Mouse (Mus musculus): ENCODE results near the gene Sh3gl3. TPM values are rescaled to one million over a fixed set of nuclear protein-coding genes. Genes with fewer than 3 reads are reported as not detected.

Sh3gl3 gene
- total and polyA plus RNA-seq, 3 experiments, result 0.22 TPM; not detected in 2

DNA sequence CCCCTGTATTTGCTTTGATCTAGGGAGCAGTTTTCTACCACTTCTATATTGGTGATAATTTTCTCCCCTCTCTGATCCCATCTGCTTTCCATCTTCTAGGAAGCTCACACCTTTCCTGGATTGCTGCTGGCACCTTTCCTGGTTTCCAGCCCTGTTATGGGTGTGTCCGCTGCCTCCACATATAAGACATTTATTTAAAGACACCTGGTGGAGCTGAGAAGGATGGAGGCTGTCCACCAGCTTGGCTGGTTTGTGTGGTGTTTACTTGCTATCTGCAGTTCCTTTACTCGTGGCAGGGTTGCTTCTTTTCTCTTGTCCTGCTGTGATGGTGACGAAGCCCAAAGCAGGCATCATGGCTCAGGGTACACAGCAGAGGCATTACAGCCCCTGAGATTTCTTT is 71.1 kb downstream of the Sh3gl3 start:
- Histone ChIP-seq H3K4me3 (ENCODE audit: low read depth, low read length) (no peak overlapping the region), H3K36me3 (replicated peaks) (no peaks in the 10 kb centered on the region), H3K9me3 (replicated peaks) (peaks cover 33% of the 10 kb centered on the region), H3K27me3 (ENCODE audit: insufficient read depth, low read length) (no peaks in the 10 kb centered on the region), H3K4me1 (ENCODE audit: insufficient read depth, low read depth, low read length) (no peaks in the 10 kb centered on the region)
- ATAC-seq (ENCODE audit: extremely low read depth, insufficient number of reproducible peaks, low FRiP score, poor library complexity, severe bottlenecking), result no peak
- no peak for DNase-seq (ENCODE audit: low spot score)
- no peak for TF ChIP-seq GATA2 (IDR thresholded peaks at IDR 0.05; ENCODE audit: borderline replicate concordance, low read depth, low read length)
- TF ChIP-seq TAL1 (conservative IDR thresholded peaks at IDR 0.05; ENCODE audit: low read depth, low read length), result no peak
- TF ChIP-seq POLR2AphosphoS5 (IDR thresholded peaks at IDR 0.05; ENCODE audit: insufficient replicate concordance, low read depth, low read length), result no peak
- no peak for TF ChIP-seq GATA1 (IDR thresholded peaks at IDR 0.05; ENCODE audit: borderline replicate concordance, low read length)
- no peak for TF ChIP-seq CTCF (IDR thresholded peaks at IDR 0.05; ENCODE audit: low read depth, low read length)

DNA sequence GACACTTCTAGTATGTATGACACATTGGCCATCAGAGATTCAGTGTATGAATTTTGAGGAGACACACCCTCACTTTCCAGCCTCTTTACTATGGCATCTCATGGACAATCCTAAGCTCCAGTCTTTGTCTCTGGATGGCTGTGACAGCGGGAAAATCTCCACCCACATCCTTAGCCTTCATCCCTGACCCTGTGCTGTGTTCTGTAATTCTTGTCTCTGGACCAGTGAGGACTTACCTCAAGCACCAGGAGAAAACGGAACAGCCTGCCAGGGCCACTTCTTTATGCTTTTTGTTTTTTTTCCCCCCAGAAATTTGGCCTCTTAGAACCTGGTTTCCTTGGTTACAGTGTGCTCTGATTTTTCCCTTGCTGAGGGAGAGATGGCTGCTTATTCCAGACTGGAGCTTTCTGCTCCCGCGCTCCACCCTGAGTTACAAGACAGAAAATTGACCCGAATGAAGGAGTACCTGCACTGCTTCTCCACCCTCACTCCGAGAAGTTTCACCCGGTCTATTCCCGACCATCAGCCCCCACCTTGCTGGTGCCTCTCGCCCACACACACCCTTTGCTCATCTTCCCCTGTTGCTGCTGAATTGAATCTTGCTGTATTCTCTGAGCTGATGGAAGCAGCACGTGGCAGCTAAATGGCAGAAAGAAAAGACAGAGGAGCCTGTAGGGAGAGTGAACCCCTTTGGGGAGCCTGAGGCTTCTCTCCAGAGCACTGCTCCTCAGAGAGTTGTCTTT is 75.5 kb downstream of the Sh3gl3 start:
- H3K27me3 ChIP-seq (ENCODE audit: insufficient read depth, low read length), result no peaks in the 10 kb centered on the region; the same call in 1 of the 2 replicates

DNA sequence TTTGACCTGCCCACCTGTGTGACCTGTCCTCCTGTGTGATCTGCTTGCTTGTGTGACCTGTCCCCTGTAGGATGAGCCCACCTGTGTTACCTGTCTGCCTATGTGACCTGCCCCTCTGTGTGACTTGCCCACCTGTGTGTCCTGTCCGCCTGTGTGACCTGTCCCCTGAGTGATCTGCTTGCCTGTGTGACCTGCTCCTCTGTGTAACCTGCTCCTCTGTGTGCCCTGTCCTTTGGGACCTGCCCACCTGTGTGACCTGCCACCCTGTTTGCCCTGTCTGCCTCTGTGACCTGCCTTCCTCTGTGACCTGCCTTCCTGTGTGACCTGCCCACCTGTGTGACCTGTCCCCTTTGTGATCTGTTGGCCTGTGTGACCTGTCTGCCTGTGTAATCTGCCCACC is 79.7 kb downstream of the Sh3gl3 start:
- ATAC-seq (ENCODE audit: extremely low read depth, insufficient number of reproducible peaks, low FRiP score, poor library complexity, severe bottlenecking), result no peak
- Histone ChIP-seq H3K4me3 (ENCODE audit: low read depth, low read length) (peak overlapping the region; percentile 45), H3K9me3 (replicated peaks) (peaks cover 43% of the 10 kb centered on the region), H3K36me3 (replicated peaks) (no peaks in the 10 kb centered on the region), H3K4me1 (ENCODE audit: insufficient read depth, low read depth, low read length) (no peaks in the 10 kb centered on the region), H3K27me3 (ENCODE audit: insufficient read depth, low read length) (no peaks in the 10 kb centered on the region; the same call in 1 of the 2 replicates)
- no peak for DNase-seq (ENCODE audit: low spot score)
- TF ChIP-seq GATA1 (IDR thresholded peaks at IDR 0.05; ENCODE audit: borderline replicate concordance, low read length), result no peak
- TF ChIP-seq GATA2 (IDR thresholded peaks at IDR 0.05; ENCODE audit: borderline replicate concordance, low read depth, low read length), result no peak
- no peak for TF ChIP-seq TAL1 (conservative IDR thresholded peaks at IDR 0.05; ENCODE audit: low read depth, low read length)
- TF ChIP-seq CTCF (IDR thresholded peaks at IDR 0.05; ENCODE audit: low read depth, low read length), result no peak
- no peak for TF ChIP-seq POLR2AphosphoS5 (IDR thresholded peaks at IDR 0.05; ENCODE audit: insufficient replicate concordance, low read depth, low read length)

More for the DNA sequence above, 75.5 kb downstream of the Sh3gl3 start:
- ATAC-seq (ENCODE audit: extremely low read depth, insufficient number of reproducible peaks, low FRiP score, poor library complexity, severe bottlenecking) (no peak), DNase-seq (ENCODE audit: low spot score) (no peak)
- Histone ChIP-seq H3K36me3 (replicated peaks) (no peaks in the 10 kb centered on the region), H3K4me3 (ENCODE audit: low read depth, low read length) (no peak overlapping the region), H3K4me1 (ENCODE audit: insufficient read depth, low read depth, low read length) (no peaks in the 10 kb centered on the region), H3K9me3 (replicated peaks) (peaks cover 41% of the 10 kb centered on the region)
- TF ChIP-seq CTCF (IDR thresholded peaks at IDR 0.05; ENCODE audit: low read depth, low read length) (no peak), GATA1 (IDR thresholded peaks at IDR 0.05; ENCODE audit: borderline replicate concordance, low read length) (no peak), POLR2AphosphoS5 (IDR thresholded peaks at IDR 0.05; ENCODE audit: insufficient replicate concordance, low read depth, low read length) (no peak), GATA2 (IDR thresholded peaks at IDR 0.05; ENCODE audit: borderline replicate concordance, low read depth, low read length) (no peak), TAL1 (conservative IDR thresholded peaks at IDR 0.05; ENCODE audit: low read depth, low read length) (no peak)

DNA sequence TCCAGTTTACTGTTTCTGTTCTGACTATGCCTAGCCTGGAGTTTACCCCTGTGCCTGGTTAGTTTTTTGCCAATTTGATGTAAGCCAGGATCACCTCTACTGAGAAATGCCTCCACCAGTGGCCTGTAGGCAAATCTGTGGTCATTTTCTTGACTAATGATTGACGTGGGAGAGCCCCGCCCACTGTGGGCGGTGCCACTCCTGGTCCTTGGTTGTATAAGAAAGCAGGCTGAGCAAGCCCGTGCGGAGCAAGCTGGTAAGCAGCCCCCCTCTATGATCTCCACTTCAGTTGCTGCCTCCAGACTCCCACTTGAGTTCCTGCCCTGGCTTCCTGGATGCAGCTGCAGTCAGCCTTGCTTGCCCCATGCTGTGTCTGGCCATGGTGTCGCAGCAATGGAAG is 83.3 kb downstream of the Sh3gl3 start:
- Histone ChIP-seq H3K36me3 (replicated peaks) (no peaks in the 10 kb centered on the region), H3K4me3 (ENCODE audit: low read depth, low read length) (no peak overlapping the region), H3K4me1 (ENCODE audit: insufficient read depth, low read depth, low read length) (no peaks in the 10 kb centered on the region), H3K27me3 (ENCODE audit: insufficient read depth, low read length) (no peaks in the 10 kb centered on the region; the same call in 1 of the 2 replicates), H3K9me3 (replicated peaks) (peaks cover 57% of the 10 kb centered on the region)
- ATAC-seq (ENCODE audit: extremely low read depth, insufficient number of reproducible peaks, low FRiP score, poor library complexity, severe bottlenecking) (no peak), DNase-seq (ENCODE audit: low spot score) (no peak)
- TF ChIP-seq CTCF (IDR thresholded peaks at IDR 0.05; ENCODE audit: low read depth, low read length), result no peak
- no peak for TF ChIP-seq GATA2 (IDR thresholded peaks at IDR 0.05; ENCODE audit: borderline replicate concordance, low read depth, low read length)
- no peak for TF ChIP-seq GATA1 (IDR thresholded peaks at IDR 0.05; ENCODE audit: borderline replicate concordance, low read length)
- TF ChIP-seq POLR2AphosphoS5 (IDR thresholded peaks at IDR 0.05; ENCODE audit: insufficient replicate concordance, low read depth, low read length), result no peak
- no peak for TF ChIP-seq TAL1 (conservative IDR thresholded peaks at IDR 0.05; ENCODE audit: low read depth, low read length)

DNA sequence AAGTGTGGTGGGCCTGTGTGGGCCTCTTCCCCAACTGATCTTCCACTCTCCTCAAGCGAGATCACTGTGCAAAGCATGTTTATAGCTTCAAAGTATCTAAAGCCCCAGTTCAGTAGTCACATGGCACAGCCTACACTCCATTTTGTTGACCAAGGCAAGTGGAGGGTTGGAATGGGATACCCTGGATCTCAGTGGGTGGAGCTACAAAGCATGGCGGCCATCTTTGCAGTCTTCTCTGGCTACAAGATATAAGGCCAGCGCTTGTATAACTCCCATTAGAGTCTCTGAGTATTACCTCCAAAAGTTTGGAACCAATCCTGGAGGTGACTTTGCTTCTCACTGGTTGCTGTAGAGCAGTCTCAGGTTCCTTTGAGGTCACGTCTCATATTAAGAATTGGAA is 83.9 kb downstream of the Sh3gl3 start:
- H3K4me1 ChIP-seq (ENCODE audit: insufficient read depth, low read depth, low read length), result no peaks in the 10 kb centered on the region
- DNase-seq (ENCODE audit: low spot score), result no peak
- H3K4me3 ChIP-seq (ENCODE audit: low read depth, low read length), result no peak overlapping the region
- no peak for TF ChIP-seq GATA1 (IDR thresholded peaks at IDR 0.05; ENCODE audit: borderline replicate concordance, low read length)
- TF ChIP-seq GATA2 (IDR thresholded peaks at IDR 0.05; ENCODE audit: borderline replicate concordance, low read depth, low read length), result no peak
- TF ChIP-seq CTCF (IDR thresholded peaks at IDR 0.05; ENCODE audit: low read depth, low read length), result no peak
- TF ChIP-seq POLR2AphosphoS5 (IDR thresholded peaks at IDR 0.05; ENCODE audit: insufficient replicate concordance, low read depth, low read length), result no peak
- TF ChIP-seq TAL1 (conservative IDR thresholded peaks at IDR 0.05; ENCODE audit: low read depth, low read length), result no peak
- peaks cover 51% of the 10 kb centered on the region for H3K9me3 ChIP-seq (replicated peaks)
- H3K36me3 ChIP-seq (replicated peaks), result no peaks in the 10 kb centered on the region
- H3K27me3 ChIP-seq (ENCODE audit: insufficient read depth, low read length), result no peaks in the 10 kb centered on the region; the same call in 1 of the 2 replicates
- ATAC-seq (ENCODE audit: extremely low read depth, insufficient number of reproducible peaks, low FRiP score, poor library complexity, severe bottlenecking), result no peak

DNA sequence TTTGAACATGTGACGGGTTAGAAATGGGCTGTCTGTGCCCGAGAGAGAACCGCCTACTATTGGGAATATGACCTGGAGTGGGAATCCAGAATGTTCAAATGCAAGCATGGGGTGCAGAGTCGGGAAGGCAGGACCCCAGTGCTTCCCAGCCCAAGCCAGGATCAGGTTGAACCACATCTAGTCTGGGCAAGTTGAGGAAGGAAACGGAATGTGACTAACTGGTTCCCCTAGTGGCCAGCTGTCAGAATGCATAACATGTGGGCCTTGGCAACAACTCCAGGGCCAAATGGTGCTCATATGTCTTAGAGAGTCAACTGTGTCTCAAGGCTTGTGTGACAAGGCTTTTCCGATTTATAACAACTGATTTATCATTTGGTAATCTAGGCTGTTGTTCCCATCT is 86.6 kb downstream of the Sh3gl3 start:
- peaks cover 50% of the 10 kb centered on the region for H3K9me3 ChIP-seq (replicated peaks)
- no peaks in the 10 kb centered on the region for H3K36me3 ChIP-seq (replicated peaks)
- no peak for ATAC-seq (ENCODE audit: extremely low read depth, insufficient number of reproducible peaks, low FRiP score, poor library complexity, severe bottlenecking)
- no peak overlapping the region for H3K4me3 ChIP-seq (ENCODE audit: low read depth, low read length)
- peak; percentile 10; the same call in 1 of the 2 replicates for TF ChIP-seq CTCF (IDR thresholded peaks at IDR 0.05; ENCODE audit: low read depth, low read length)
- no peak for TF ChIP-seq GATA1 (IDR thresholded peaks at IDR 0.05; ENCODE audit: borderline replicate concordance, low read length)
- H3K27me3 ChIP-seq (ENCODE audit: insufficient read depth, low read length), result no peaks in the 10 kb centered on the region
- H3K4me1 ChIP-seq (ENCODE audit: insufficient read depth, low read depth, low read length), result no peaks in the 10 kb centered on the region
- DNase-seq (ENCODE audit: low spot score), result no peak
